Mouse (Mus musculus) cortical plate, adult 2 months (tissue): ENCODE measurements around the gene Myh10.

Source experiments
- CTCF ChIP-seq: fragments of 200-500 bp; IDR thresholded peaks from 2 replicates; pipeline ENCODE4 v1.5.1; 2011; ENCODE audit warnings: mild to moderate bottlenecking, control low read depth, low read length; ENCODE audit not compliant: insufficient read depth; ENCODE audit errors: extremely low read depth
- POLR2A ChIP-seq: fragments of 200-500 bp; IDR thresholded peaks from 2 replicates; pipeline ENCODE4 v1.6.1; 2011; ENCODE audit warnings: mild to moderate bottlenecking, low read length, control low read depth; ENCODE audit not compliant: insufficient read depth; ENCODE audit errors: extremely low read depth

DNA sequence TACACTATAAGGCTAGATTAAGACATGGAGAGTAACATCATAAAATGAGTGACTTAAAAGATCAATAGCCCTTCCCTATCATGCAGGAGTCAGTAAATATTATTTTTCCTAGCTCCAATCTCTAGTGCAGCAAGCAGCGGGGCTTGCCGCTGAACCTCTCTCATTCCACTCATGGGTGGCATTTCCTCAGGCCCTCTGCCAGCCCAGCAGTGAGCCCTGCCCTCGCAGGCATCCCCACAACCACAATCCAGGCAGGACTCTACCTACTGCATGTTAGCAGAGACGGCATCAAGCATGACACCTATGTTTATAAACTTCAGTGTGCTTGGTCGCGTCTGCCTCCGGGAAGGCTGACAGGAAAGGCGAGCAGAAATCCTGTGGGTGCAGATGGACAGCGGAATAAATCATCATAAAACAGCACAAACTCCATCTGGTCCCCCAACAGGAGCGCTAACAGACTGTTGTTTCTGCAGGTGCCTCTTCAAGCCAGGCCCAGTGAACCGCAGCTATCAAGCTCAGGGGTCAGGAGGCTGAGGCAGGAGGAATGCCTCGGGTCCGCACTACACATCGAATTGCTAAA, 128.0 kb downstream of the Myh10 start:
- TF ChIP-seq CTCF = no peak
- no peak for TF ChIP-seq POLR2A
